9 mouse cellular contexts compared by ENCODE assay signal in genomic region chr17:29165452-29165851, GRCm38 (mm10). TPM values are rescaled to one million over a fixed set of nuclear protein-coding genes. Genes with fewer than 3 reads are reported as not detected.
DNase-seq lines count a peak whose midpoint lies in the region; ATAC-seq and TF ChIP-seq lines count a peak whose summit lies in the region.
"Had no signal": no experiment of that assay in that cellular context is flagged by ENCODE, and none has a peak within 500 bp of the region (broad histone marks: within the 10 kb centered on the region; RNA-seq: fewer than 3 reads in every experiment).

No protein-coding gene starts in this region.

- H3K27ac ChIP-seq in heart, embryonic 15.5 days = peak overlapping the region; percentile 59; the same call in 1 of the 2 replicates
- H3K27ac ChIP-seq in hindbrain, embryonic 15.5 days (replicated peaks) = peak overlapping the region; percentile 49; the same call in 1 of the 2 replicates
- peak overlapping the region; percentile 89 for H3K27ac ChIP-seq in midbrain, embryonic 14.5 days (replicated peaks; ENCODE audit: low read depth, low read length)
- H3K27ac ChIP-seq in layer of hippocampus, adult 2 months = no peak overlapping the region

- no peaks in the 10 kb centered on the region for H3K27me3 ChIP-seq in heart, embryonic 15.5 days
- no peaks in the 10 kb centered on the region for H3K27me3 ChIP-seq in hindbrain, embryonic 15.5 days
- H3K27me3 ChIP-seq in midbrain, embryonic 14.5 days (ENCODE audit: control insufficient read depth, insufficient read depth, low read length) = no peaks in the 10 kb centered on the region

- H3K9me3 ChIP-seq in heart, embryonic 15.5 days (replicated peaks) = peaks cover 4% of the 10 kb centered on the region; the same call in 1 of the 2 replicates
- H3K9me3 ChIP-seq in hindbrain, embryonic 15.5 days = no peaks in the 10 kb centered on the region
- H3K9me3 ChIP-seq in midbrain, embryonic 14.5 days (ENCODE audit: control insufficient read depth, low read length) = no peaks in the 10 kb centered on the region

- TF ChIP-seq CTCF in layer of hippocampus, adult 2 months (conservative IDR thresholded peaks at IDR 0.05) = no peak

- H3K4me1 ChIP-seq in heart, embryonic 15.5 days (replicated peaks) = peaks cover 28% of the 10 kb centered on the region
- peaks cover 19% of the 10 kb centered on the region for H3K4me1 ChIP-seq in hindbrain, embryonic 15.5 days (replicated peaks)
- peaks cover 22% of the 10 kb centered on the region for H3K4me1 ChIP-seq in midbrain, embryonic 14.5 days (ENCODE audit: control insufficient read depth, insufficient read depth, low read length)

- H3K4me3 ChIP-seq in heart, embryonic 15.5 days = no peak overlapping the region
- no peak overlapping the region for H3K4me3 ChIP-seq in hindbrain, embryonic 15.5 days
- H3K4me3 ChIP-seq in midbrain, embryonic 14.5 days (replicated peaks; ENCODE audit: low read depth, low read length) = no peak overlapping the region
- no peak overlapping the region for H3K4me3 ChIP-seq in layer of hippocampus, adult 2 months

- WGBS in heart, embryonic 15.5 days = 26% methylated on average over 6 of the region's 6 CpGs
- 5% methylated on average over 6 of the region's 6 CpGs for WGBS in hindbrain, embryonic 15.5 days
- WGBS in midbrain, embryonic 14.5 days = 4% methylated on average over 6 of the region's 6 CpGs

- no peak for ATAC-seq in heart, embryonic 15.5 days (replicated peaks; ENCODE audit: insufficient number of reproducible peaks, insufficient read depth, low FRiP score, low read depth)
- ATAC-seq in CD4-positive, CD25-positive, alpha-beta regulatory T cell, adult 4 months = peak; percentile 59
- 0 out of 2 replicates have a peak, but pooled peaks have one; percentile 33 for ATAC-seq in hindbrain, embryonic 15.5 days (ENCODE audit: low FRiP score, low read depth)
- ATAC-seq in midbrain, embryonic 14.5 days (ENCODE audit: low FRiP score, low TSS enrichment) = peak; percentile 66; the same call in 1 of the 2 replicates

- no peak overlapping the region for H3K4me2 ChIP-seq in heart, embryonic 15.5 days
- H3K4me2 ChIP-seq in hindbrain, embryonic 15.5 days = no peak overlapping the region
- no peak overlapping the region for H3K4me2 ChIP-seq in midbrain, embryonic 14.5 days (ENCODE audit: low read length)

- DNase-seq in heart, postnatal 25 days (ENCODE audit: low spot score) = no peak
- DNase-seq in midbrain, embryonic 14.5 days = peak; percentile 81
- no peak for DNase-seq in layer of hippocampus, adult 2 months (ENCODE audit: low spot score in 2 of 2)
- no peak for DNase-seq in embryo, embryonic 11 days
- no peak for DNase-seq in adrenal gland, adult 2 months
- DNase-seq: lung, postnatal 36 days had no signal

- intact Hi-C loops in heart, postnatal 25 days (cut with DNase I) = no loop called here

- H3K9ac ChIP-seq in heart, embryonic 15.5 days = no peak overlapping the region
- H3K9ac ChIP-seq in hindbrain, embryonic 15.5 days = no peak overlapping the region
- H3K9ac ChIP-seq in midbrain, embryonic 14.5 days (replicated peaks; ENCODE audit: low read length) = no peak overlapping the region; the same call in 1 of the 2 replicates

- peaks cover 4% of the 10 kb centered on the region; the same call in 1 of the 2 replicates for H3K36me3 ChIP-seq in heart, embryonic 15.5 days
- H3K36me3 ChIP-seq in hindbrain, embryonic 15.5 days = no peaks in the 10 kb centered on the region
- no peaks in the 10 kb centered on the region for H3K36me3 ChIP-seq in midbrain, embryonic 14.5 days (ENCODE audit: control insufficient read depth, insufficient read depth, low read length)

RNA-seq across cellular contexts. Expression of gene Rab44, which starts 51.5 kb away (rescaled TPM):
- 0.66 and 3.1 TPM in 2 replicates for polyA plus RNA-seq in heart, embryonic 15.5 days (2015; fragmentation: Nextera tagmentation; extraction: Ambion mirVana)
- total RNA-seq in heart, postnatal 25 days (2021) = under 1 TPM; 0.13 to 0.39 TPM
- not detected for polyA plus RNA-seq in CD4-positive, CD25-positive, alpha-beta regulatory T cell, adult 4 months (2017; shearing (Covaris generic))
- polyA plus RNA-seq in hindbrain, embryonic 15.5 days (2015; fragmentation: Nextera tagmentation; extraction: Ambion mirVana) = 0.09 TPM in 1 of 2 replicates, not detected in the other
- polyA plus RNA-seq in midbrain, embryonic 14.5 days (2014; fragmentation: Nextera tagmentation; extraction: Ambion mirVana) = 0.20 TPM in 1 of 2 replicates, not detected in the other
- total RNA-seq in layer of hippocampus, adult 2 months (2021) = under 1 TPM in 1 of 2 experiments, not detected in 1; 0.17 TPM
- under 1 TPM; 0.14 to 0.62 TPM for total RNA-seq in adrenal gland, adult 2 months (2021)
- 0.30 and 0.31 TPM in 2 replicates for polyA plus RNA-seq in adrenal gland, adult 2 months (2012; rRNA removed)
